Mouse (Mus musculus) midbrain, embryonic 16.5 days (tissue): Measurements from ENCODE around the gene Il34. TPM values are rescaled to one million over a fixed set of nuclear protein-coding genes. Genes with fewer than 3 reads are reported as not detected.

ENCODE experiments used
- ATAC-seq: fragments of 200-750 bp; cut with Nextera tagmentation; 2 replicates; pipeline ENCODE4 v1.8.0; 2017; ENCODE audit warnings: moderate TSS enrichment
- H3K27ac ChIP-seq: fragments of 300-500 bp; sonication (generic); 2 replicates; pipeline ENCODE4 v1.5.1; 2014; ENCODE audit warnings: mild to moderate bottlenecking, low read length, mixed read lengths
- H3K27me3 ChIP-seq: fragments of 300-500 bp; sonication (generic); 2 replicates; pipeline ENCODE4 v1.6.1; 2014; ENCODE audit warnings: low read depth, low read length, mixed read lengths; ENCODE audit not compliant: control insufficient read depth, insufficient read depth
- H3K36me3 ChIP-seq: fragments of 300-500 bp; sonication (generic); 2 replicates; pipeline ENCODE4 v1.6.1; 2014; ENCODE audit warnings: mild to moderate bottlenecking, low read length, moderate library complexity, mixed read lengths; ENCODE audit not compliant: control insufficient read depth, insufficient read depth
- H3K4me1 ChIP-seq: fragments of 300-500 bp; sonication (generic); 2 replicates; pipeline ENCODE4 v1.6.1; 2014; ENCODE audit warnings: mild to moderate bottlenecking, low read length, mixed read lengths; ENCODE audit not compliant: control insufficient read depth, insufficient read depth
- H3K4me2 ChIP-seq: fragments of 300-500 bp; sonication (generic); 2 replicates; pipeline ENCODE4 v1.6.1; 2014; ENCODE audit warnings: mild to moderate bottlenecking, low read length, mixed read lengths
- H3K4me3 ChIP-seq: fragments of 300-500 bp; sonication (generic); 2 replicates; pipeline ENCODE4 v1.5.1; 2014; ENCODE audit warnings: low read depth, mild to moderate bottlenecking, low read length, moderate library complexity, mixed read lengths
- H3K9ac ChIP-seq: fragments of 300-500 bp; sonication (generic); 2 replicates; pipeline ENCODE4 v1.6.1; 2014; ENCODE audit warnings: low read depth, low read length, mixed read lengths
- H3K9me3 ChIP-seq: fragments of 300-500 bp; sonication (generic); replicated peaks from 2 replicates; pipeline ENCODE4 v1.6.1; 2014; ENCODE audit warnings: mild to moderate bottlenecking, low read length, mixed read lengths; ENCODE audit not compliant: control insufficient read depth, poor library complexity, severe bottlenecking
- WGBS: fragments of 180-500 bp; shearing (Covaris S2); extraction: QIAGEN DNeasy Blood & Tissue Kit; methylation state at CpG from one replicate; pipeline ENCODE4 v1.1.7; 2014; 5-methylcytosine and 5-hydroxymethylcytosine counted together
- polyA plus RNA-seq: library from polyadenylated mRNA; unstranded; fragments of >200 nt; fragmentation: Nextera tagmentation; extraction: Ambion mirVana; gene quantifications from 2 replicates; pipeline ENCODE4 v1.2.1, GENCODE M21; 2015

The Il34 gene
- polyA plus RNA-seq, 1 experiment from 2014 or later: 7.7 TPM

GRCm38 (mm10) chr8:110775721-110776120 is 30.0 kb downstream of the Il34 start:
- Histone ChIP-seq H3K36me3 (no peaks in the 10 kb centered on the region), H3K9me3 (no peaks in the 10 kb centered on the region), H3K9ac (no peak overlapping the region), H3K4me1 (no peaks in the 10 kb centered on the region), H3K27ac (no peak overlapping the region), H3K4me3 (no peak overlapping the region), H3K27me3 (no peaks in the 10 kb centered on the region), H3K4me2 (no peak overlapping the region)
- ATAC-seq: no peak
- WGBS: 92% methylated on average over 3 of the region's 3 CpGs

GRCm38 (mm10) chr8:110775316-110775715 is 30.4 kb downstream of the Il34 start:
- Histone ChIP-seq H3K9ac (no peak overlapping the region), H3K4me3 (no peak overlapping the region), H3K36me3 (no peaks in the 10 kb centered on the region), H3K4me1 (no peaks in the 10 kb centered on the region), H3K27ac (no peak overlapping the region), H3K9me3 (no peaks in the 10 kb centered on the region), H3K4me2 (no peak overlapping the region), H3K27me3 (no peaks in the 10 kb centered on the region)
- WGBS: 79% methylated on average over 8 of the region's 8 CpGs
- ATAC-seq: no peak

GRCm38 (mm10) chr8:110774725-110775124 is 31.0 kb downstream of the Il34 start:
- Histone ChIP-seq H3K36me3 (no peaks in the 10 kb centered on the region), H3K27me3 (no peaks in the 10 kb centered on the region), H3K4me3 (no peak overlapping the region), H3K9me3 (no peaks in the 10 kb centered on the region), H3K4me1 (no peaks in the 10 kb centered on the region), H3K4me2 (no peak overlapping the region), H3K27ac (no peak overlapping the region), H3K9ac (no peak overlapping the region)
- 88% methylated on average over 6 of the region's 6 CpGs for WGBS
- ATAC-seq: no peak

DNA sequence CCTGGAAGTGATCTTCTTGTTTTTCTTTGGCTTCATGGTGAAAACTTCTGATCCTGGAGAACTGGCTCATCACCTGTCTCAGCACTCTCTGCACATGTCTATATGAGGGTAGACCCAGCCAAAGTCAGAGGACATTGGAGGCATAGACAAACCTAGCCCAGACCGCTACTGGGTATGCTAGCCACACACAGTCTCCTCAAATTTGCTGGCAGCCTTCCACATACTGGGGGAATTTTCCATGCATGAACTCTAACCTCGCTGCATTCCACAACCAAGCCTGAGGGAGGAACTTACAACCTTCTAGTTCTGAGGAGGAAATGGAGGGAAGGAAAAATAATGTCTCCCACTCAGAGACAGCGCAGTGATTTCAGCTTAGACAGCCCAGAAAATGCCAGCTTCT is 31.7 kb downstream of the Il34 start:
- no peak overlapping the region for H3K4me3 ChIP-seq
- H3K9me3 ChIP-seq: no peaks in the 10 kb centered on the region
- H3K4me2 ChIP-seq: no peak overlapping the region
- no peaks in the 10 kb centered on the region for H3K36me3 ChIP-seq
- no peak for ATAC-seq
- no peak overlapping the region for H3K27ac ChIP-seq
- no peaks in the 10 kb centered on the region for H3K27me3 ChIP-seq
- WGBS: 88% methylated on average over 3 of the region's 3 CpGs
- H3K4me1 ChIP-seq: no peaks in the 10 kb centered on the region
- H3K9ac ChIP-seq: no peak overlapping the region

DNA sequence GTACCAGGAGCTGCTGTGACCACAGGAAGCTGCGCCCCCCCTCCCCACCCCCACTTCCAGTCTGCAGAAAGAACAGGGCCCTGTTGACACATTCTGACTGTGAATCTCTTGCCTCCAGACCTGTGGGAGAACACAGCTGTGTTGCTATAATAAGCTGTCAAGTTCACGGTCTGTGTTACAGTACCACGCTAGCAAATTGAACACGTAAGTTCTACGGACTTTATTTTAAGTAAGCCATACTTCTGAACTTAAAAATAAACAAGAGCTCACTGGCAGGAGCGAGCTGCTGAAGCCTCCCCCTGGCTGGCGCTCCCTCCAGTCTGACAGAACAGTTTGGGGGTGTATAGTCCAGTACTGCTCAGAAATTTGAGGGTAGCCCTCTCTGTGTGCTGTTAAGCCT is 33.3 kb downstream of the Il34 start:
- Histone ChIP-seq H3K27me3 (no peaks in the 10 kb centered on the region), H3K9ac (no peak overlapping the region), H3K27ac (no peak overlapping the region), H3K4me1 (no peaks in the 10 kb centered on the region), H3K4me2 (no peak overlapping the region), H3K9me3 (no peaks in the 10 kb centered on the region), H3K4me3 (no peak overlapping the region), H3K36me3 (no peaks in the 10 kb centered on the region)
- WGBS: 83% methylated on average over 7 of the region's 7 CpGs
- no peak for ATAC-seq

- WGBS: 90% methylated on average over 6 of the region's 6 CpGs
- H3K4me3 ChIP-seq: no peak overlapping the region
- no peaks in the 10 kb centered on the region for H3K36me3 ChIP-seq
- H3K27me3 ChIP-seq: no peaks in the 10 kb centered on the region
- no peak overlapping the region for H3K27ac ChIP-seq
- H3K9me3 ChIP-seq: no peaks in the 10 kb centered on the region
- H3K4me2 ChIP-seq: no peak overlapping the region
- no peak overlapping the region for H3K9ac ChIP-seq
- ATAC-seq: no peak
- no peaks in the 10 kb centered on the region for H3K4me1 ChIP-seq
These were observed 38.5 kb downstream of the Il34 start for GRCm38 (mm10) chr8:110767261-110767660.

- Histone ChIP-seq H3K4me1 (no peaks in the 10 kb centered on the region), H3K4me2 (no peak overlapping the region), H3K9me3 (no peaks in the 10 kb centered on the region), H3K36me3 (no peaks in the 10 kb centered on the region), H3K9ac (no peak overlapping the region), H3K4me3 (no peak overlapping the region), H3K27ac (no peak overlapping the region), H3K27me3 (no peaks in the 10 kb centered on the region)
- no peak for ATAC-seq
- WGBS: 58% methylated on average over 3 of the region's 3 CpGs
These were observed 41.1 kb downstream of the Il34 start for GRCm38 (mm10) chr8:110764671-110765070.

GRCm38 (mm10) chr8:110761988-110762387 is 43.7 kb downstream of the Il34 start:
- ATAC-seq: no peak
- H3K36me3 ChIP-seq: no peaks in the 10 kb centered on the region

GRCm38 (mm10) chr8:110761185-110761584 is 44.5 kb downstream of the Il34 start:
- Histone ChIP-seq H3K9me3 (no peaks in the 10 kb centered on the region), H3K4me2 (no peak overlapping the region), H3K9ac (no peak overlapping the region), H3K36me3 (no peaks in the 10 kb centered on the region), H3K27me3 (no peaks in the 10 kb centered on the region), H3K4me1 (no peaks in the 10 kb centered on the region), H3K4me3 (no peak overlapping the region), H3K27ac (no peak overlapping the region)
- WGBS: 57% methylated on average over 5 of the region's 5 CpGs
- ATAC-seq: no peak

More at GRCm38 (mm10) chr8:110761988-110762387, 43.7 kb downstream of the Il34 start:
- Histone ChIP-seq H3K27ac (no peak overlapping the region), H3K27me3 (no peaks in the 10 kb centered on the region), H3K4me3 (no peak overlapping the region), H3K9ac (no peak overlapping the region), H3K9me3 (no peaks in the 10 kb centered on the region), H3K4me2 (no peak overlapping the region), H3K4me1 (no peaks in the 10 kb centered on the region)
- WGBS: 72% methylated on average over 6 of the region's 6 CpGs
